Mouse (Mus musculus) erythroblast, embryonic 14.5 days (primary cell): ENCODE measurements around the gene Lgi4.

Experiments
- GATA1 ChIP-seq: IDR thresholded peaks from 2 replicates; pipeline ENCODE4 v1.6.1; 2012; ENCODE audit warnings: low read length, inconsistent platforms, mixed read lengths
- TAL1 ChIP-seq: IDR thresholded peaks from 3 replicates; pipeline ENCODE4 v1.6.1; 2012; ENCODE audit warnings: low read length, inconsistent platforms, mixed read lengths

GRCm38 (mm10) chr7:31100786-31101185 is 41.6 kb downstream of the Lgi4 start:
- TF ChIP-seq GATA1 (no peak), TAL1 (no peak)
